Mouse (Mus musculus) cortical plate, adult 2 months (tissue): ENCODE measurements around the gene Fgfr2. TPM values are rescaled to one million over a fixed set of nuclear protein-coding genes. Genes with fewer than 3 reads are reported as not detected.

ENCODE experiments used
- H3K27ac ChIP-seq: fragments of 200-500 bp; 2 replicates; pipeline ENCODE4 v1.5.1; 2012; ENCODE audit warnings: low read length, control low read depth, inconsistent platforms; ENCODE audit not compliant: insufficient read depth
- H3K4me1 ChIP-seq: fragments of 200-500 bp; 2 replicates; pipeline ENCODE4 v1.6.1; 2011; ENCODE audit warnings: low read length; ENCODE audit not compliant: control insufficient read depth, insufficient read depth
- H3K4me3 ChIP-seq: fragments of 200-500 bp; 2 replicates; pipeline ENCODE4 v1.5.1; 2011; ENCODE audit warnings: mild to moderate bottlenecking, low read length, control low read depth; ENCODE audit not compliant: insufficient read depth
- CTCF ChIP-seq: fragments of 200-500 bp; IDR thresholded peaks from 2 replicates; pipeline ENCODE4 v1.5.1; 2011; ENCODE audit warnings: mild to moderate bottlenecking, control low read depth, low read length; ENCODE audit not compliant: insufficient read depth; ENCODE audit errors: extremely low read depth
- POLR2A ChIP-seq: fragments of 200-500 bp; IDR thresholded peaks from 2 replicates; pipeline ENCODE4 v1.6.1; 2011; ENCODE audit warnings: mild to moderate bottlenecking, low read length, control low read depth; ENCODE audit not compliant: insufficient read depth; ENCODE audit errors: extremely low read depth
- polyA plus RNA-seq: library from polyadenylated mRNA; depleted of rRNA; stranded (reverse); fragments of >200 nt; gene quantifications from 2 replicates; pipeline ENCODE4 v1.2.3, GENCODE M21; 2012

Fgfr2 gene
- polyA plus RNA-seq, 1 experiment = 50.4 TPM

DNA sequence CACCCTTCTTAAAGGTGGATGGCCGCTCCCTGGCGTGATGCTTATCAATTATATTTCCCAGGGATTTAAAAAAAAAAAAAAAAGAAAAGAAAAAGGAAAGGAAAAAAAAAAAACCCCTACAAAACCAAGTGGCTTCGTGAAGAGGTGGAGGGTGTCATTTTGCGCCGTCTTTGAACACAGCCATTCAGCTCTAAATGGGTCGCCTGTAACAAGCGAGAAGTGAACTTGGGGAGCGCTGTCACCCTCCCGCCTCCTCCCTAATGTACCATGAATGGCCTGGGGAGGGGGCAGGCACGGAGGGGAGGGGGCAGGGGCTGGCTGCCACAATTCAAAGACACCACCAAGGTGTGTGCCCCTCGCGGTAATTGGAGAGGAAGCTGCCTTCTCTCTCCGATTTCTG lies 1478.6 kb downstream of the Fgfr2 start:
- Histone ChIP-seq H3K27ac (no peak overlapping the region), H3K4me1 (no peaks in the 10 kb centered on the region), H3K4me3 (no peak overlapping the region)
- no peak for TF ChIP-seq POLR2A
- TF ChIP-seq CTCF = no peak

GRCm38 (mm10) chr7:131644051-131644450 lies 1479.1 kb downstream of the Fgfr2 start:
- Histone ChIP-seq H3K4me3 (no peak overlapping the region), H3K27ac (no peak overlapping the region), H3K4me1 (no peaks in the 10 kb centered on the region)
- TF ChIP-seq CTCF (no peak), POLR2A (no peak)

DNA sequence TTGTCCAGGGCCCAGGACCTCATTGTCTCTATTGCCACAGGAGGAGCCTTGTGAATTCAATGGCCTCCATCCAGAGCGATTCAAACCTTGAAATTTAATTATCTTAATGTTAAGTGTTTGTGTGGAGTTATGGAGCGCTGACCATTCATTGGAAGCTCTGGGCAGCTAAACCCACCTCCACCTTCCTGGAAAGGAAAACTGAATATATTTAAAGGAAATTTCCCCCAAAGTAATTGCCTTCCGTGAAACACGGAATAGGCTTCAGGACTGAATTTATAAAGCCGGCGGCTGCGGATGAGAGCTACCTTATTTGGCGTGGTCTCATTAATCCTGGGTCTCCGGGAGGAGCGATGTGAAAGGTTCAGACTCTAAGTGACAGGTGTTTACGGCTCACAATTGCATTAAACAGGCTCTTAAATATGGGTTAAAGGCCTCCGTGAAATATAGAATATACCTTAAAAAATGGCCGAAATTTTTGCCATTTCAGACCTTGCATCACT lies 1479.8 kb downstream of the Fgfr2 start:
- Histone ChIP-seq H3K4me3 (no peak overlapping the region), H3K4me1 (no peaks in the 10 kb centered on the region), H3K27ac (no peak overlapping the region)
- no peak for TF ChIP-seq CTCF
- TF ChIP-seq POLR2A = no peak

DNA sequence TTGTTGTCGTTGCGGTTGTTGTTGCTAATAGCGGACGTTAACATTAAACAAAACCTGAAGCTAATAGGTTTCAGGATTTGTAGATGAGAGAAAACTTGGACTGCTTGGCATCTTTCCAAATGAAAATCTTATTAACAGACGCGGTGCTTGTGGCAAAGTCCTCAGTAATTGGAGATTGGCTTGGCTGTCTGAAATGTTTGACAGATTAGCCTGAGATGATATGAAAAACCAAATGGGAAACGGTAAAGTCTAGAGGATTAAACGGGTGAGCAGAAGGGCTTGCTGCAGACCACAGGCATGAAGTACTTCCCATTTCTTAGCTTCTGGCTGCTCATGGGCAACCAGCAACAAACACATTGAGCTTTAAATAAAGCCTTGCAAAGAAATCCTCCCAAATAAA lies 1493.6 kb downstream of the Fgfr2 start:
- H3K27ac ChIP-seq = no peak overlapping the region
- H3K4me3 ChIP-seq = no peak overlapping the region
- H3K4me1 ChIP-seq = no peaks in the 10 kb centered on the region
- TF ChIP-seq POLR2A (no peak), CTCF (no peak)

GRCm38 (mm10) chr7:131628846-131629391 lies 1494.2 kb downstream of the Fgfr2 start:
- H3K4me3 ChIP-seq = no peak overlapping the region
- TF ChIP-seq POLR2A = no peak
- no peak for TF ChIP-seq CTCF
- no peak overlapping the region for H3K27ac ChIP-seq
- H3K4me1 ChIP-seq = no peaks in the 10 kb centered on the region

GRCm38 (mm10) chr7:131628356-131628755 lies 1494.8 kb downstream of the Fgfr2 start:
- TF ChIP-seq CTCF (no peak), POLR2A (no peak)
- Histone ChIP-seq H3K4me3 (no peak overlapping the region), H3K4me1 (no peaks in the 10 kb centered on the region), H3K27ac (no peak overlapping the region)

DNA sequence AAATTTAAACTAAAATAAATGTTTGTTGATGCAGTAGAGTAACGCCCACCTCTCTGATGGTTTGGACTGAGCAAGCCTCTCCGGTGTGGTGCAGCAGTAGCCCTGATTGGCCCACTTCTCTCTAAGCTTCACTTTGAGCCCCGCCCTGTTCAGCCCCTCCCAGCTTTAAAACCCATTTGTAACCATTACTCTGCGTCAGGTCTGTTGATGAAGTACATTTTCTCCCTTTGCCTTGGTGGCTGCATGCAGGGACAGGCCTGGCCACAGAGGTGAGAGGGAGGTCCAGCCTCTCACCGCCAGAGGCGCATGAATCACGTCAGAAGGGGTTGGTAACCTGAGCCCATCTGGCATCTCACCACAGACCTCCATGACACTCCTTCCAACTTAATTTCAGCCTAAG lies 1513.5 kb downstream of the Fgfr2 start:
- TF ChIP-seq CTCF (no peak), POLR2A (no peak)
- Histone ChIP-seq H3K4me1 (no peaks in the 10 kb centered on the region), H3K4me3 (no peak overlapping the region), H3K27ac (no peak overlapping the region)

DNA sequence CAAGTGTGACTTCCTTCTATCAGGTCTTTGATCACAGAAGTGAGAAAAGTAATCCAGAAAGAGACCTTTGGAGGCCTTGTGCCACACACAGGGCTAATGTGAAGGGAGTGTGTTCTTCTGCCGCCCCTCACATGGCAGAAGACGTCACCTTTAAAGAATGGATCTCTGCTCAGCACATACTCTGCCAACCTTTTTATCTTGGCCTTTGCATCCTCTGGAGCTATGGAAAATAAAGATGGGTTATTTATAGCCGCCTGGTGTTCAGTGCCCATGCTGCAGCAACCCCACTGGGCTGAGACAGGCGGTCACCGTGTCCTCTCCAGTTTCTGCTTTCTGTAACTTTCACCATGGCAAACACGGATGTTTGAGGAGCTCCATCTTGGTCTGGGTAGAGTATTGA lies 1515.1 kb downstream of the Fgfr2 start:
- TF ChIP-seq POLR2A (no peak), CTCF (no peak)
- no peak overlapping the region for H3K27ac ChIP-seq
- no peaks in the 10 kb centered on the region for H3K4me1 ChIP-seq
- H3K4me3 ChIP-seq = no peak overlapping the region

DNA sequence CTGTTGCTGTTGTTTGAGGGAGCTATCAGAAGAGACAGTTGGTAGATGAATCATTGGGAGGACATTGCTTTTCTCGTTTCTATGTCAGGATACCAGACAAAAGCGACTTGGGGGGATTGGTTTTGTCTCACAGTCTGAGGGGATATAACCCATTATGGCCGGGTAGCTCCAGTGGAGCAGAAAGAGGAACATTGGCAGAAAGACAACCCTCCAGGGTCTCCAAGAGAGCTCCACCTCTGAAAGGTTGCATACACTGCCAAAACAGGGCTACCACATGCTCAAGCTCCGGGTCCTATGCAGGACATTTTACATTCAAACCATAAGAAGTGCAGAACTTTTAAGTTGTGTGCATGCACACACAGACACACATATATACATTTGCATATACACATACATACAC lies 1517.7 kb downstream of the Fgfr2 start:
- TF ChIP-seq POLR2A = no peak
- TF ChIP-seq CTCF = no peak
- Histone ChIP-seq H3K27ac (no peak overlapping the region), H3K4me1 (no peaks in the 10 kb centered on the region), H3K4me3 (no peak overlapping the region)

- TF ChIP-seq POLR2A (no peak), CTCF (no peak)
- H3K27ac ChIP-seq = no peak overlapping the region
- no peaks in the 10 kb centered on the region for H3K4me1 ChIP-seq
- H3K4me3 ChIP-seq = no peak overlapping the region
Measured at GRCm38 (mm10) chr7:131604946-131605345, 1518.2 kb downstream of the Fgfr2 start.

DNA sequence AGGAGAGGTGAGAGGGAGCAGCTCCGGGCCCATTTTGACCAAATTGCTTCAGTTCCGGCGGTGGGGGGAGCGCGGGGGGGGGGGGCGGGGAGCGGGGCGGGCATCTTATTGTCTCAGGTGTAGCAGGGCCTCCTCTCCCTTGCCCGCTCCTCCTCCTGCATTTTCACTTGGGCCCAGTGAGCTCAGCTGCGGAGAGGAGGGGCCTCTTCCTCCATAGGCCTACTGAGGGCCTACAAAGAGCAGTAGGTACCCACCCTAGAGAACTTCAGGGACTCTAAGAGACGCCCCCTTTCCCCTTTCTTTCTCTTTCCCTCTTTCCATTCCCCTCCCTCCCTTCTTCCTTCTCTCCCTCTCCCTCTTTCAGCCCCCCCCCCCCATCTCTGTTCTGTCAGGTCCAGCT lies 1520.0 kb downstream of the Fgfr2 start:
- H3K4me3 ChIP-seq = no peak overlapping the region
- no peaks in the 10 kb centered on the region for H3K4me1 ChIP-seq
- TF ChIP-seq POLR2A = no peak
- TF ChIP-seq CTCF = no peak
- no peak overlapping the region for H3K27ac ChIP-seq
